Mouse (Mus musculus): ENCODE data around the gene Gcnt3. TPM values are rescaled to one million over a fixed set of nuclear protein-coding genes. Genes with fewer than 3 reads are reported as not detected.

The Gcnt3 gene
- polyA plus RNA-seq, 1 experiment from 2014 or later: not detected

DNA sequence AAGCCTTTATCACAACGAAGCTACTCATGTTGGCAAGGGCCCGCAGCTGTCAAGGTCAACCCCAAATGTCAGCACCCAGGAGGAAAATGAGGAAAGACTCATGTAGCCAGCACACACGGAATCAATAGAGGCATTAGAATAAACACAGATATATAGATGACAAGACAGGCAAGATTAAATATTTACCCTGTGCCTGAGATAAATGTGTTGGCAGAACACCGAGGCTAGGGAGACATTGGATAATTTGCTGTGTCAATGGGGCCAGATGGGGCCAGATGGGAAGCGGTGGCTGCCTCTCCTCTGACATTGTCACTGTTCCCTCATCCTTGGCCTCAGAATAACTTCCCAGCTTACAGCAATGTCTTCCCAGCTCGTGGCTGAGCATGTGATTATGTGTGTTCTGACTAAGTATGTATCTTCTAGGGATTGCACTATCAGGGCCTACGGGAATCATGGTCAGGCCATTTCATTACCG is 32.1 kb upstream of the Gcnt3 start:
- H3K27me3 ChIP-seq (replicated peaks): peaks cover 6% of the 10 kb centered on the region; the same call in 1 of the 2 replicates
- no peaks in the 10 kb centered on the region for H3K9me3 ChIP-seq
- H3K27ac ChIP-seq (replicated peaks): no peak overlapping the region
- H3K36me3 ChIP-seq: no peaks in the 10 kb centered on the region
- no peak for ATAC-seq (ENCODE audit: extremely low read depth, insufficient number of reproducible peaks, low FRiP score, low TSS enrichment)
- H3K4me1 ChIP-seq: no peaks in the 10 kb centered on the region
- H3K4me2 ChIP-seq: no peak overlapping the region
- H3K9ac ChIP-seq: no peak overlapping the region
- 46% methylated on average over 8 of the region's 8 CpGs for WGBS
- no peak overlapping the region for H3K4me3 ChIP-seq

DNA sequence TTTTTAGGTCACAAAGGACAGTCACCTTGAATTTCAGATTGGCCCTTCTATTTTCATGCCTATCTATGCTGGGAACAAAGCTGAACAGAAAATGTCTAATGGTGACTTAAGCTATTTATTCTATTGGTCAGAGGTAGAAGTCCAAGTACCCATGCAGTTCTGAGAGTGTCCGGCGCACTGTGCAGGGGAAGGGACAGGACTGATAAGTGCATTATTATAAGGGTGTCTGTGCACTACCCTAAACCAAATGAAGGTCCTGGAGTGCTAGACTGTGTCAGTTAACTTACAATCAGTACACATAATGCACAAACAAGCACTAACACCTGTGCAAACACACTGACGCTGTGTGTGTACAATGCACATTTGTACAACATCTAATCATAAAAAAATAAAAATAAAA is 29.6 kb upstream of the Gcnt3 start:
- no peaks in the 10 kb centered on the region for H3K27me3 ChIP-seq (replicated peaks)
- no peak overlapping the region for H3K4me2 ChIP-seq
- no peak overlapping the region for H3K9ac ChIP-seq
- no peaks in the 10 kb centered on the region for H3K36me3 ChIP-seq
- no peak overlapping the region for H3K4me3 ChIP-seq
- ATAC-seq (ENCODE audit: extremely low read depth, insufficient number of reproducible peaks, low FRiP score, low TSS enrichment): no peak
- no peaks in the 10 kb centered on the region for H3K9me3 ChIP-seq
- no peak overlapping the region for H3K27ac ChIP-seq (replicated peaks)
- H3K4me1 ChIP-seq: no peaks in the 10 kb centered on the region
- WGBS: 71% methylated on average over 3 of the region's 3 CpGs

DNA sequence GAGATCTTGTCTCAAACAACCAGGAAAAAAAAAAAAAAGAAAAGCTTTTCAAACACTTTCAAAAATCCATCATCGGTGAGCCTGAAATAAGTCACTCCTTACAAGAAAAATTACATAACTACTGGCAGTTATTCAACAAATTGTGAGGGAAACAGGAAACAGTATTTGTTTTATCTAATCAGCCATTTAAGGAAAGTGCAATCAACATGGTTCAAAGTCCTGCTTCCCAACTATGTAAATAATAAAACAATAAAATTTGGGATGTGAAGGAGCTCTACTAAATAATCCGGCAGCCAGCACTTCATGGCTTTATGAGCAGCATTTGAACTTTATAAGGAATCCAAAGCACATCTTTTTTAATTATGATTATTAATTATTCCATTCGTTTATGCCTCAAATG is 24.1 kb upstream of the Gcnt3 start:
- H3K27ac ChIP-seq (replicated peaks): no peak overlapping the region
- H3K36me3 ChIP-seq: no peaks in the 10 kb centered on the region
- 74% methylated on average over 3 of the region's 3 CpGs for WGBS
- no peak for ATAC-seq (ENCODE audit: extremely low read depth, insufficient number of reproducible peaks, low FRiP score, low TSS enrichment)
- no peaks in the 10 kb centered on the region for H3K4me1 ChIP-seq
- no peak overlapping the region for H3K4me3 ChIP-seq
- H3K4me2 ChIP-seq: no peak overlapping the region
- H3K9me3 ChIP-seq: no peaks in the 10 kb centered on the region
- no peaks in the 10 kb centered on the region for H3K27me3 ChIP-seq (replicated peaks)
- no peak overlapping the region for H3K9ac ChIP-seq

DNA sequence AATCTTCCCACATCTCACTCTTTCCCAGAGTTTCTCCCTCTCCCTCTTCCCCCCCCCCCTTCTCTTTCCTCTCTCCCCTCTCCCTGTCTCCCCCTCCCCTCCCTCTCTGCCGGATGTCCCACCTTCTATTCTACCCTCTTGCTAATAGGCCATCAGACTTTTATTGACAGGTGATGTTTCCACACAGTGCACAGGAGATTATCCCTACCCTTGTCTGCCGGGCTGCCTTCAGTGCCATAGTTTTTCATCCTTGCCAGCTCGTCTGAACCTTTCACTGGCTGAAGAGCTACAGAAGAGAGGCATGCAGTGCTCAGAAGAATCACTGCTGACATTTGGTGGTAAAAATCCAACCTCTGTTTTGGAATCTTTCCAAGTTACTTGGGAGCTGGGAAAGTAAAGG is 15.5 kb upstream of the Gcnt3 start:
- H3K4me2 ChIP-seq: no peak overlapping the region
- no peaks in the 10 kb centered on the region for H3K36me3 ChIP-seq
- 39% methylated on average over 3 of the region's 3 CpGs for WGBS
- no peaks in the 10 kb centered on the region for H3K27me3 ChIP-seq (replicated peaks)
- no peak overlapping the region for H3K4me3 ChIP-seq
- no peak overlapping the region for H3K9ac ChIP-seq
- ATAC-seq (ENCODE audit: extremely low read depth, insufficient number of reproducible peaks, low FRiP score, low TSS enrichment): no peak; the same call in 1 of the 2 replicates
- no peak overlapping the region for H3K27ac ChIP-seq (replicated peaks)
- no peaks in the 10 kb centered on the region for H3K9me3 ChIP-seq
- H3K4me1 ChIP-seq: peaks cover 17% of the 10 kb centered on the region

DNA sequence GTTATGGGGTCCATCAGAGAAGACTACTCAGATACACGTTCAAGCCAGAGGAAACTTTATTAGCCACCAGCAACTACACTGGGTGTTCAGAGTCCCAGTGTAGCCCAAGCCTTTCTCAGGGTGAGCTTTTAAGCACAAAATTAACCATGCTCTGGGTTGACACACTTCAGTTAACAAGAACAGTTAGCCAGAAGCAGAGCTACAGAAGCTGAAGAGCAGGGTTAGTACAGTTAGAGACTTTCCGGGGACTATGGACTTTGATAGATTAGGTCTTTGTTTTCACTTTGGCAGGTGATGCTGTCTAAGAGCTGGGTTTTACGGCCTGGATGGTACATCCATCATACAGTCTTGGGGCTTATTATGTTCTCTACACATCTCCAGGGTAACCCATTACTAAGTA is 14.8 kb upstream of the Gcnt3 start:
- Histone ChIP-seq H3K4me1 (peaks cover 19% of the 10 kb centered on the region), H3K4me3 (no peak overlapping the region), H3K36me3 (no peaks in the 10 kb centered on the region), H3K4me2 (no peak overlapping the region), H3K9me3 (no peaks in the 10 kb centered on the region), H3K9ac (no peak overlapping the region), H3K27me3 (replicated peaks) (no peaks in the 10 kb centered on the region), H3K27ac (replicated peaks) (no peak overlapping the region)
- no peak for ATAC-seq (ENCODE audit: extremely low read depth, insufficient number of reproducible peaks, low FRiP score, low TSS enrichment)
- 74% methylated on average over 3 of the region's 3 CpGs for WGBS

DNA sequence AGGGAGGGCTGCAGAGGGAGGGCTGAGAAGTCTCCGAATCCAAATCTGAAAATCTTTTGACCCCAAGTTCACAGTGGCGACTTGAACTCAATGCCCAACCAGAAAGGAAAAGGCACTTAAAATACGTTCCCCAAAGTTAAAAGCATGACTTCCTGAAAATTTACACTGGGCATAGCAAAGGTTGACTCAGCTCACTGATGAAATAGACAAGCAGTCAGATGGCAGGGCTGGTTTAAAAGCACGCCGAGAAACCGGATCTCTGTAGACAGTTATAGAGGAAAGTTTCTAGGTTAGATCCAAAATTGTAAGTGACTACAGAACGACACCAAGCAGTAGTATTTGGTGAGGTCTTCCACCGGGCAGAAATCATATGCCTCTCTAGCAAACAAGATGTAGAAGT is 12.0 kb upstream of the Gcnt3 start:
- Histone ChIP-seq H3K4me2 (no peak overlapping the region), H3K36me3 (no peaks in the 10 kb centered on the region), H3K27ac (replicated peaks) (peak overlapping the region; percentile 68; the same call in 1 of the 2 replicates), H3K4me1 (peaks cover 27% of the 10 kb centered on the region), H3K4me3 (no peak overlapping the region), H3K27me3 (replicated peaks) (no peaks in the 10 kb centered on the region), H3K9ac (no peak overlapping the region), H3K9me3 (no peaks in the 10 kb centered on the region)
- no peak for ATAC-seq (ENCODE audit: extremely low read depth, insufficient number of reproducible peaks, low FRiP score, low TSS enrichment)
- 39% methylated on average over 8 of the region's 8 CpGs for WGBS

DNA sequence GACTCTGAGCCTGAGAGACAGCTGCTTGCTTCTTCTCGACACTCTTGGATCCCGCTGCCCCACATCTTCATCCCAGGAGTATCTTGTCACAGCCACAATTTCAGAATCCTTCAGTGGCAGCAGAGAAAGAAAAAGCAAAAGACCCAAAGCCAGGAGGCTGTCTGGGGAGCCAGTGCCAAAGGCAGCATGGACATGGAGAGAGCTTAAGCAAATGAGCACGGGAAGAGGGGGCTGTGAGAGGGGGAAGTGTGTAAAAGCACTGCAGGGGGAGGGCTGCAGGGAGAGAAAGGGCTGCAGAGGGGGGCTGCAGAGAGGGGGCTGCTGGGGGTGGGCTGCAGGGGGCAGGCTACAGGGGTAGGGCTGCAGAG is 11.5 kb upstream of the Gcnt3 start:
- Histone ChIP-seq H3K27ac (replicated peaks) (peak overlapping the region; percentile 68), H3K4me2 (no peak overlapping the region), H3K9ac (peak overlapping the region; percentile 19; the same call in 1 of the 2 replicates), H3K27me3 (replicated peaks) (no peaks in the 10 kb centered on the region), H3K36me3 (no peaks in the 10 kb centered on the region), H3K4me1 (peaks cover 27% of the 10 kb centered on the region), H3K9me3 (no peaks in the 10 kb centered on the region), H3K4me3 (no peak overlapping the region)
- 26% methylated on average over 3 of the region's 3 CpGs for WGBS
- ATAC-seq (ENCODE audit: extremely low read depth, insufficient number of reproducible peaks, low FRiP score, low TSS enrichment): no peak

DNA sequence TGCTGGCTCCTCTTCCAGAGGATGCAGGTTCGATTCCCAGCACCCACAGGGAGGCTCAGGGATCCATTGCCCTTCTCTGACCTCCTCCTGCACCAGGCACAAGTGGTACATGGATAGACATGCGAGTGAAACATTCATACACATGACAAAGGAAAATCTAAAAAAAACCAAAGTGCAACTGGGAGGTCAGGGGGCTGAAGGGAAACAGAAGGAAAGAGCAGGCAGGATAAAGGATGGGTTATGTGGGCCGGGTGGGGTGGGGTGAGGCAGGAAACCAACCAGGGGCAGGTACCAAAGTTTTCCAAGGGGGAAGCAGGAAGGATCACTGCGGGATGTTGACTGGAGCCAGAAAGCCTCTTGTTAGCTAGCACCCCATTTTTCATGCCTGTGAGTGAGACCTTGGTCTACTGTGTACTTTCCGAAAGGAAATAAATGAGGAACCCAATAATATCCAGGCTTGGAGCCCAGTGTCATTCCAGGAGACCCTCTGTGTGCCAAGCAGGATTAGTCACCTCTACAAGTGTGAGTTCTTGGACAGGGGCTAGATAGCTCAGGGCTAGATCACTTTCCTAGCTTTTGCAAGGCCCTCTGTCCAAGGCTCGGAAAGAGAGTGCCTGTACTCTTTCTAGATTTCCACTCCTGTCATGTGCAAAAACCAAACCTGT is 11.0 kb upstream of the Gcnt3 start:
- H3K4me1 ChIP-seq: peaks cover 27% of the 10 kb centered on the region
- ATAC-seq (ENCODE audit: extremely low read depth, insufficient number of reproducible peaks, low FRiP score, low TSS enrichment): no peak
- no peak overlapping the region for H3K4me2 ChIP-seq
- H3K36me3 ChIP-seq: no peaks in the 10 kb centered on the region
- no peaks in the 10 kb centered on the region for H3K9me3 ChIP-seq
- H3K27me3 ChIP-seq (replicated peaks): no peaks in the 10 kb centered on the region
- H3K27ac ChIP-seq (replicated peaks): peak overlapping the region; percentile 68
- WGBS: 53% methylated on average over 6 of the region's 6 CpGs
- peak overlapping the region; percentile 19; the same call in 1 of the 2 replicates for H3K9ac ChIP-seq
- no peak overlapping the region for H3K4me3 ChIP-seq

DNA sequence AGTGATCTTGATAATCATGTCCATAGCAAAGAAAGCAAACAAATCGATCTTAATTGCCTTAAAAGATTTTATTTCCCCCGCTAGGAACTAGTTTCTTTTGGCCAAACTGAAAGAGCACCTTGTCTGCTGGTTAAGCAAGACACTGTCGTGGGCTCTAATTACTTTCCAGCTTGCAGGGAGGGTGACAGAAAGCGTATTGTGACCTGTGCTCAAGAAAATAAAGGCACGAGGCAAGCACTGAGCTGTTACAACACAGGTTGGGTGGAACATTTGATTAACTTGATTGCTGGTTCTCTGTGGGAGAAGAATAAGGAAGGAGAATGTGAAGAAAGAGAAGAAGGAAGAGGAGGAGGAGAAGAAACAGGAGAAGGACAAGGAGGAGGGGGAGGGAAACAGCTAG is 10.4 kb upstream of the Gcnt3 start:
- Histone ChIP-seq H3K27ac (replicated peaks) (no peak overlapping the region), H3K4me2 (no peak overlapping the region), H3K9me3 (no peaks in the 10 kb centered on the region), H3K9ac (no peak overlapping the region), H3K27me3 (replicated peaks) (no peaks in the 10 kb centered on the region), H3K4me1 (peaks cover 27% of the 10 kb centered on the region), H3K36me3 (no peaks in the 10 kb centered on the region), H3K4me3 (no peak overlapping the region)
- ATAC-seq (ENCODE audit: extremely low read depth, insufficient number of reproducible peaks, low FRiP score, low TSS enrichment): no peak
- whole genome bisulfite sequencing: 49% methylated on average over 5 of the region's 5 CpGs

DNA sequence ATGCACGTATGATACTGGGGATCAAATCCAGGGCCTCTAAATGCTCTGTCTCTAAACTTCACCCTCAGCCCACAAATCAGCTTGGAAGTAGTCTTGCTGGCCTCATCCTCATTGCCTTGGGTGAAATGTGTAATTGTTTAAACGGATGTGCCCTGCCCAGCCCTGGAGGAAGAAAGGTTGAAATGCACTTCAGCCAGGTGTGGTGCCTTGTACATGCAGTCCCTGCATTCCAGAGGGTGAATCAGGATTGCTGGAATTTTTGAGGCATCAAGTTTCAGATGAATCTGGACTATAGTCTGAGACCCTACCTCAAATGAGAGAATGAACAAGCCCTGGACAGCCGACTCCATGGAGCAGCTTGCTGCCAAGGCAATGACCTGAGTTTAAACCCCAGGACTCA is 10.0 kb upstream of the Gcnt3 start:
- peaks cover 27% of the 10 kb centered on the region for H3K4me1 ChIP-seq
- no peaks in the 10 kb centered on the region for H3K27me3 ChIP-seq (replicated peaks)
- H3K4me2 ChIP-seq: no peak overlapping the region
- no peak overlapping the region for H3K4me3 ChIP-seq
- no peaks in the 10 kb centered on the region for H3K9me3 ChIP-seq
- no peak overlapping the region for H3K27ac ChIP-seq (replicated peaks)
- H3K36me3 ChIP-seq: no peaks in the 10 kb centered on the region
- no peak overlapping the region for H3K9ac ChIP-seq
- WGBS: 64% methylated on average over 3 of the region's 3 CpGs
- no peak for ATAC-seq (ENCODE audit: extremely low read depth, insufficient number of reproducible peaks, low FRiP score, low TSS enrichment)

DNA sequence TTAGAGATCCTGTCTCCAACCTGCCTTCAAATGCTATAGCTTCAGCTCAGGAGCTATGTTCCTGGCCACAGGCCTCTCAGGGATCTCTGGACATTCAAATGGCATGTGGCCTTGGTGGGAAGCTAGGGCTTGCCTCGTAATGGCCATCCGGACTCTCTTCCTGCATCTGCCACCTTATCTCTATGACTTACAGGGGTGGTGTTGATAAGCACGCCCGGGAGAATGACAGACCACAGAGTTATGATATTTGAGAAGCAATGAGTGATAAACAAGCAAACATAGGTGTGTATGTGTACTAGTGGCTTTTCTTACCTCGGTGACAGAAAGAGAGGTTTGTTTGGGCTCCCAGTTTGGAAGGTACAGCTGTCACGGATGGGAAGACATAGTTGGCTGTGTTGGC is 8.4 kb upstream of the Gcnt3 start:
- H3K27ac ChIP-seq (replicated peaks): no peak overlapping the region
- ATAC-seq (ENCODE audit: extremely low read depth, insufficient number of reproducible peaks, low FRiP score, low TSS enrichment): no peak
- no peak overlapping the region for H3K9ac ChIP-seq
- no peaks in the 10 kb centered on the region for H3K9me3 ChIP-seq
- H3K4me1 ChIP-seq: peaks cover 27% of the 10 kb centered on the region
- H3K4me2 ChIP-seq: no peak overlapping the region
- no peaks in the 10 kb centered on the region for H3K27me3 ChIP-seq (replicated peaks)
- H3K4me3 ChIP-seq: no peak overlapping the region
- H3K36me3 ChIP-seq: no peaks in the 10 kb centered on the region
- 36% methylated on average over 6 of the region's 6 CpGs for WGBS

DNA sequence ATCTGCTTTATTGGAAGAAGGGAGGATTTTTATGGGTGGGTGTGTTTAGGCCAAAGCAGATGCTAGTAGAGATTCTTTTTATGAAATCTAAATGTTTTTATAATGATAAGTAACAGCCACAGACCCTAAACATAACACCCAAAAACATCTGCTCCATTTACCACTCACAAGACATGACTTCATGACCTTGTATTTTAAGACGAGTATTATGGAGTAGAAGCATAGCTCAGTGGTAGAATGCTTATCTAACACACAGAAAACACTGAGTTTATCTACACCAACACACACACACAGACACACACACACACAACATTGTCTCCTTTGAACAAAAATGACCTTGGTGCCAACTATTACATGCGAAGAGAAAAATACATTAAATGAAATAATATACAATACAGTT is 7.0 kb upstream of the Gcnt3 start:
- no peaks in the 10 kb centered on the region for H3K27me3 ChIP-seq (replicated peaks)
- no peak for ATAC-seq (ENCODE audit: extremely low read depth, insufficient number of reproducible peaks, low FRiP score, low TSS enrichment)
- H3K4me1 ChIP-seq: peaks cover 24% of the 10 kb centered on the region
- H3K36me3 ChIP-seq: no peaks in the 10 kb centered on the region
- no peak overlapping the region for H3K27ac ChIP-seq (replicated peaks)
- no peak overlapping the region for H3K4me3 ChIP-seq
- H3K9ac ChIP-seq: no peak overlapping the region
- WGBS: 55% methylated on average over 2 of the region's 2 CpGs
- H3K9me3 ChIP-seq: no peaks in the 10 kb centered on the region
- H3K4me2 ChIP-seq: no peak overlapping the region
